In the genomic region with DNA sequence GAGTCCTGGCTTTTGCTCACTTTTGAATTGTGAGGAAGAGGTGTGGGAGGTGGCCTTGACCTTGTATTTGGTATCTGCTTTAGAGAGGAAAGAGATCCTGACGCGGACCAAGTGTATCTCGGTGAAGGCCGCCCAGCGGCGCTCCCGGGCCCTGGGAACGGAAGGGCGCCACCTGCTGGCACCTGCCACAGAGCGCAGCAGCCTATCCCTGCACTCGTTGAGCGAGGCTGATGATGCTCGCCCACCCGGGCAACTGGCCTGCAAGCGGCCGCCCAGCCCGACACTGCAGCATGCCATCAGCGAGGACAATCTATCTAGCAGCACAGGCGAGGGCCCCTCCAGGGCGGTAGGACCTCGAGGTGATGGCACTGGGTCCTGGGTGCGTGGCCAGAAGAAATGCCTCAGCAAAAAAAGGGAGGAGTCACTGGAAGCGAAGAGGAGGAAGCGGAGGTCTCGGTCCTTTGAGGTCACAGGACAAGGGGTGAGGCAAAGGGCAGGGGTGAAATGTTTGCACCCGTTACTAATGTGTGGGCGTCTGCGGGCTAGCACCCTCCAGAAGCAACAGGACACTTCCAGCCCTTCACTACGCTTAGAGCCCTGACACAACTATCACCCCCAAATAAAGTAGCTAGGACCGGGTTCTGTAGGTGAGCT, we compare ENCODE assay signal across 7 mouse cellular contexts. TPM values are rescaled to one million over a fixed set of nuclear protein-coding genes. Genes with fewer than 3 reads are reported as not detected.
DNase-seq lines count a peak whose midpoint lies in the region; ATAC-seq and TF ChIP-seq lines count a peak whose summit lies in the region.

No protein-coding gene starts in this region.

- no peaks in the 10 kb centered on the region for H3K36me3 ChIP-seq in intestine, embryonic 14.5 days (ENCODE audit: control insufficient read depth, insufficient read depth, low read length)
- H3K36me3 ChIP-seq in limb, embryonic 11.5 days (ENCODE audit: control insufficient read depth, insufficient read depth, low read length), result no peaks in the 10 kb centered on the region
- H3K36me3 ChIP-seq in midbrain, embryonic 13.5 days, result no peaks in the 10 kb centered on the region
- no peaks in the 10 kb centered on the region for H3K36me3 ChIP-seq in small intestine, adult 2 months (ENCODE audit: control insufficient read depth, insufficient read depth, low read length)

- H3K4me1 ChIP-seq in intestine, embryonic 14.5 days (replicated peaks; ENCODE audit: control insufficient read depth, insufficient read depth, low read length), result peaks cover 13% of the 10 kb centered on the region
- peaks cover 15% of the 10 kb centered on the region for H3K4me1 ChIP-seq in limb, embryonic 11.5 days (ENCODE audit: control insufficient read depth, insufficient read depth, low read length)
- H3K4me1 ChIP-seq in midbrain, embryonic 13.5 days (replicated peaks), result peaks cover 61% of the 10 kb centered on the region
- H3K4me1 ChIP-seq in small intestine, adult 2 months (ENCODE audit: control insufficient read depth, insufficient read depth, insufficient read length, low read length), result no peaks in the 10 kb centered on the region; the same call in 1 of the 2 replicates

- no peak overlapping the region for H3K4me3 ChIP-seq in intestine, embryonic 14.5 days (ENCODE audit: low read depth, low read length)
- H3K4me3 ChIP-seq in limb, embryonic 11.5 days (ENCODE audit: low read depth, low read length), result no peak overlapping the region
- peak overlapping the region; percentile 18 for H3K4me3 ChIP-seq in midbrain, embryonic 13.5 days (replicated peaks)
- H3K4me3 ChIP-seq in small intestine, adult 2 months (ENCODE audit: low read depth, low read length), result no peak overlapping the region

- peak; percentile 68 for ATAC-seq in intestine, embryonic 14.5 days (replicated peaks; ENCODE audit: low FRiP score, low TSS enrichment, low read depth)
- no peak; the same call in 1 of the 2 replicates for ATAC-seq in limb, embryonic 11.5 days (ENCODE audit: insufficient number of reproducible peaks, low FRiP score, low TSS enrichment, low read depth)
- peak; percentile 67 for ATAC-seq in midbrain, embryonic 13.5 days

- 8% methylated on average over 30 of the region's 30 CpGs for WGBS in intestine, embryonic 14.5 days
- 8% methylated on average over 30 of the region's 30 CpGs for WGBS in limb, embryonic 11.5 days
- 14% methylated on average over 30 of the region's 30 CpGs for WGBS in midbrain, embryonic 13.5 days
- WGBS in small intestine, adult 2 months, result 12% methylated on average over 30 of the region's 30 CpGs

- no peak overlapping the region for H3K9ac ChIP-seq in intestine, embryonic 14.5 days (ENCODE audit: low read length)
- no peak overlapping the region for H3K9ac ChIP-seq in limb, embryonic 11.5 days (ENCODE audit: low read length)
- H3K9ac ChIP-seq in midbrain, embryonic 13.5 days (replicated peaks), result peak overlapping the region; percentile 48; the same call in 1 of the 2 replicates

- peak; percentile 84 to 91 for DNase-seq in adrenal gland, adult 18-20 months (ENCODE audit: low spot score in 2 of 2)
- DNase-seq in embryo, embryonic 10 days (ENCODE audit: low spot score), result peak; percentile 92
- peak; percentile 74 for DNase-seq in gastrocnemius, postnatal 25 days
- DNase-seq in intestine, embryonic 14.5 days (ENCODE audit: low spot score), result peak; percentile 93
- DNase-seq in limb, embryonic 11.5 days (ENCODE audit: low spot score), result peak; percentile 91

- no peak overlapping the region; the same call in 1 of the 2 replicates for H3K4me2 ChIP-seq in intestine, embryonic 14.5 days (ENCODE audit: low read length)
- H3K4me2 ChIP-seq in limb, embryonic 11.5 days (ENCODE audit: low read depth, severe bottlenecking), result peak overlapping the region; percentile 30
- H3K4me2 ChIP-seq in midbrain, embryonic 13.5 days (replicated peaks), result peak overlapping the region; percentile 45

- H3K27me3 ChIP-seq in intestine, embryonic 14.5 days (replicated peaks; ENCODE audit: control insufficient read depth, insufficient read depth, low read length), result peaks cover 95% of the 10 kb centered on the region
- H3K27me3 ChIP-seq in limb, embryonic 11.5 days (ENCODE audit: control insufficient read depth, insufficient read depth, low read length), result peaks cover 95% of the 10 kb centered on the region
- H3K27me3 ChIP-seq in midbrain, embryonic 13.5 days, result peaks cover 69% of the 10 kb centered on the region
- H3K27me3 ChIP-seq in small intestine, adult 2 months (ENCODE audit: control insufficient read depth, insufficient read depth, low read length), result peaks cover 43% of the 10 kb centered on the region

- no peaks in the 10 kb centered on the region for H3K9me3 ChIP-seq in intestine, embryonic 14.5 days (ENCODE audit: control insufficient read depth, low read length)
- no peaks in the 10 kb centered on the region for H3K9me3 ChIP-seq in limb, embryonic 11.5 days (ENCODE audit: control insufficient read depth, low read length)
- no peaks in the 10 kb centered on the region for H3K9me3 ChIP-seq in midbrain, embryonic 13.5 days

- TF ChIP-seq POLR2A in small intestine, adult 2 months (IDR thresholded peaks at IDR 0.05; ENCODE audit: low read depth, low read length), result no peak

- H3K27ac ChIP-seq in intestine, embryonic 14.5 days (ENCODE audit: low read depth), result no peak overlapping the region
- no peak overlapping the region for H3K27ac ChIP-seq in limb, embryonic 11.5 days (replicated peaks; ENCODE audit: low read depth, low read length)
- no peak overlapping the region for H3K27ac ChIP-seq in midbrain, embryonic 13.5 days
- no peak overlapping the region for H3K27ac ChIP-seq in small intestine, adult 2 months (ENCODE audit: insufficient read depth, low read depth, low read length)

- peak; percentile 85 for TF ChIP-seq CTCF in small intestine, adult 2 months (IDR thresholded peaks at IDR 0.05; ENCODE audit: extremely low read depth, insufficient read length, insufficient replicate concordance, low read depth, low read length)

RNA-seq across cellular contexts. Expression of a gene that starts 6.6 kb away (rescaled TPM):
- total RNA-seq in adrenal gland, adult 18-20 months (2021), result not detected
- total RNA-seq in gastrocnemius, postnatal 25 days (2021), result not detected
- polyA plus RNA-seq in intestine, embryonic 14.5 days (2014; fragmentation: Nextera tagmentation; extraction: Ambion mirVana), result 1.2 and 2.9 TPM in 2 replicates
- polyA plus RNA-seq in limb, embryonic 11.5 days (2014; fragmentation: Nextera tagmentation; extraction: Ambion mirVana), result 0.09 and 0.65 TPM in 2 replicates
- 30.1 and 33.6 TPM in 2 replicates for polyA plus RNA-seq in midbrain, embryonic 13.5 days (2015; fragmentation: Nextera tagmentation; extraction: Ambion mirVana)
- 0.44 and 0.52 TPM in 2 replicates for polyA plus RNA-seq in small intestine, adult 2 months (2012; rRNA removed)

RNA-seq across cellular contexts. Expression of a gene that starts 9.5 kb away (rescaled TPM):
- not detected for total RNA-seq in adrenal gland, adult 18-20 months (2021)
- not detected for total RNA-seq in gastrocnemius, postnatal 25 days (2021)
- 0.16 TPM in 1 of 2 replicates, not detected in the other for polyA plus RNA-seq in intestine, embryonic 14.5 days (2014; fragmentation: Nextera tagmentation; extraction: Ambion mirVana)
- 0.13 TPM in 1 of 2 replicates, not detected in the other for polyA plus RNA-seq in limb, embryonic 11.5 days (2014; fragmentation: Nextera tagmentation; extraction: Ambion mirVana)
- not detected in 2 replicates for polyA plus RNA-seq in midbrain, embryonic 13.5 days (2015; fragmentation: Nextera tagmentation; extraction: Ambion mirVana)
- polyA plus RNA-seq in small intestine, adult 2 months (2012; rRNA removed), result 0.10 TPM in 1 of 2 replicates, not detected in the other

RNA-seq across cellular contexts. Expression of a gene that starts 24.0 kb away (rescaled TPM):
- under 1 TPM; 0.66 to 0.93 TPM for total RNA-seq in adrenal gland, adult 18-20 months (2021)
- total RNA-seq in gastrocnemius, postnatal 25 days (2021), result 1 to 10 TPM; 1.3 to 2.0 TPM
- 0.27 and 1.2 TPM in 2 replicates for polyA plus RNA-seq in intestine, embryonic 14.5 days (2014; fragmentation: Nextera tagmentation; extraction: Ambion mirVana)
- polyA plus RNA-seq in limb, embryonic 11.5 days (2014; fragmentation: Nextera tagmentation; extraction: Ambion mirVana), result 0.15 TPM in 1 of 2 replicates, not detected in the other
- polyA plus RNA-seq in midbrain, embryonic 13.5 days (2015; fragmentation: Nextera tagmentation; extraction: Ambion mirVana), result 0.35 and 1.2 TPM in 2 replicates
- polyA plus RNA-seq in small intestine, adult 2 months (2012; rRNA removed), result 1.7 and 2.0 TPM in 2 replicates
